Mouse (Mus musculus): ENCODE data around the gene Senp8.

DNA sequence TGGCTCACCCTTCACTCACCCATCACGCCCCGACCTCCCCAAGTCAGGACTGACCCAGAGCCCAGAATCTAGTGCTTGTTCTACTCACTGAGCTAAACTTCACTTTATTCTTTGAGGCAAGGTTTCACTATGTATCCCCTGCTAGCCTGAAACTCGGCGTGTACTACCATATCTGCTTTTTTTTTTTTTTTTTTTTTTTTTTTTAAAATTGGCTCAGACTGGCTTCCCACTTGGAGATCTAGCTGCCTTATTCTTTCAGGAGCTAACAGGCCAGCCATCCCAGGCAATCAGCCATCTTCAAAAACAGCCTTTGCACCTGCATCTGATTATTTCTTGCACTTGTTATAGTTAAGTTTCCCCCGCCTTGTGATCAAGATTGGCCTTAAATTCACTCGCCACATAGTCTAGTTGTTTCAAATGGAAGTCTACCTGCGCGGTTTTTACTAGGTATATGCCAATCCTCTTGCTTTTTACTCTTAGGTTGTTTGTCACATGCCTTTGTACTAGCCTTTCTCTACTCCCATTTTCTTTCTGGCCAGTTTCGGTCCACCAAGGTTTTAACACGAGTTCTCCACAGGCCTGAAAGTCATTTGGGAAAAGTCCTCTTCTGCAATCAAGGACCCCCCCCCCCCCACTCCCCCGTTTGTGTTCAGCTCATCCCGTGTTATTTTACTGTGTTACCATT is 787 bp downstream of the Senp8 start:
- no peak for TF ChIP-seq POLR2A (IDR thresholded peaks at IDR 0.05; ENCODE audit: low read depth, low read length)
- no peak for TF ChIP-seq CTCF (conservative IDR thresholded peaks at IDR 0.05; ENCODE audit: insufficient read depth, insufficient read length, low read depth, low read length)
